Mouse (Mus musculus): ENCODE measurements around the gene Vps35l. TPM values are rescaled to one million over a fixed set of nuclear protein-coding genes. Genes with fewer than 3 reads are reported as not detected.
A peak's percentile ranks its signal among the peaks of the same experiment; 100 is the strongest.

Vps35l gene
- total RNA-seq, 2 experiments from 2014 or later, result 50.7 to 51.1 TPM

- DNase-seq (ENCODE audit: low spot score in 2 of 2), result no peak
Observed at GRCm38 (mm10) chr7:118813592-118813991, 73.6 kb downstream of the Vps35l start.

GRCm38 (mm10) chr7:118816275-118816674 lies 76.2 kb downstream of the Vps35l start:
- no peak for DNase-seq (ENCODE audit: low spot score in 2 of 2)

GRCm38 (mm10) chr7:118817741-118818140 lies 77.7 kb downstream of the Vps35l start:
- no peak for DNase-seq (ENCODE audit: low spot score in 2 of 2)

- DNase-seq (ENCODE audit: low spot score in 2 of 2), result no peak
Observed at GRCm38 (mm10) chr7:118819666-118820065, 79.6 kb downstream of the Vps35l start.

GRCm38 (mm10) chr7:118821356-118821755 lies 81.3 kb downstream of the Vps35l start:
- no peak for DNase-seq (ENCODE audit: low spot score in 2 of 2)

- DNase-seq (ENCODE audit: low spot score in 2 of 2), result no peak
Observed at GRCm38 (mm10) chr7:118821887-118822556, 82.0 kb downstream of the Vps35l start.

GRCm38 (mm10) chr7:118824451-118824850 lies 84.4 kb downstream of the Vps35l start:
- DNase-seq (ENCODE audit: low spot score in 2 of 2), result no peak

- DNase-seq (ENCODE audit: low spot score in 2 of 2), result no peak
Observed at GRCm38 (mm10) chr7:118827975-118828416, 88.0 kb downstream of the Vps35l start.

- no peak for DNase-seq (ENCODE audit: low spot score in 2 of 2)
Observed at GRCm38 (mm10) chr7:118837901-118838300, 97.9 kb downstream of the Vps35l start.

- no peak for DNase-seq (ENCODE audit: low spot score in 2 of 2)
Observed at GRCm38 (mm10) chr7:118841030-118841745, 101.2 kb downstream of the Vps35l start.

- DNase-seq (ENCODE audit: low spot score in 2 of 2), result no peak
Observed at GRCm38 (mm10) chr7:118841796-118842195, 101.8 kb downstream of the Vps35l start.

GRCm38 (mm10) chr7:118842938-118843337 lies 102.9 kb downstream of the Vps35l start:
- no peak for DNase-seq (ENCODE audit: low spot score in 2 of 2)

GRCm38 (mm10) chr7:118845141-118845540 lies 105.1 kb downstream of the Vps35l start:
- DNase-seq (ENCODE audit: low spot score in 2 of 2), result no peak

- no peak for DNase-seq (ENCODE audit: low spot score in 2 of 2)
Observed at GRCm38 (mm10) chr7:118846329-118846728, 106.3 kb downstream of the Vps35l start.

- peak in 1 of 2 experiments; percentile 33 for DNase-seq (ENCODE audit: low spot score in 2 of 2)
Observed at GRCm38 (mm10) chr7:118848796-118849195, 108.8 kb downstream of the Vps35l start.

- DNase-seq (ENCODE audit: low spot score in 2 of 2), result no peak
Observed at GRCm38 (mm10) chr7:118849543-118850250, 109.7 kb downstream of the Vps35l start.

GRCm38 (mm10) chr7:118850676-118851290 lies 110.8 kb downstream of the Vps35l start:
- DNase-seq (ENCODE audit: low spot score in 2 of 2), result peak; percentile 34 to 41

- DNase-seq (ENCODE audit: low spot score in 2 of 2), result no peak
Observed at GRCm38 (mm10) chr7:118851571-118851970, 111.5 kb downstream of the Vps35l start.

- no peak for DNase-seq (ENCODE audit: low spot score in 2 of 2)
Observed at GRCm38 (mm10) chr7:118852611-118853010, 112.6 kb downstream of the Vps35l start.

- DNase-seq (ENCODE audit: low spot score in 2 of 2), result no peak
Observed at GRCm38 (mm10) chr7:118854606-118855005, 114.6 kb downstream of the Vps35l start.

GRCm38 (mm10) chr7:118855171-118855876 lies 115.3 kb downstream of the Vps35l start, which contains the start of gene Iqck:
Gene Iqck (plus strand): TSS chr7:118855752.
- DNase-seq (ENCODE audit: low spot score in 2 of 2), result peak; percentile 91 to 93
